Mouse (Mus musculus): ENCODE results near the gene Naga. TPM values are rescaled to one million over a fixed set of nuclear protein-coding genes. Genes with fewer than 3 reads are reported as not detected.

Gene Naga
- total RNA-seq, 2 experiments from 2014 or later, result 159 to 160 TPM

- ATAC-seq (ENCODE audit: poor library complexity, severe bottlenecking), result peak; percentile 95
Measured at GRCm38 (mm10) chr15:82354126-82354945, 15.6 kb upstream of the Naga start, which contains the start of gene Ndufa6. Gene Ndufa6 (minus strand): TSS chr15:82354322.

GRCm38 (mm10) chr15:82353745-82354113 is 15.0 kb upstream of the Naga start:
- ATAC-seq (ENCODE audit: poor library complexity, severe bottlenecking), result peak; percentile 19

- no peak for ATAC-seq (ENCODE audit: poor library complexity, severe bottlenecking)
Measured at GRCm38 (mm10) chr15:82353078-82353744, 14.5 kb upstream of the Naga start.

GRCm38 (mm10) chr15:82351480-82351879 is 12.8 kb upstream of the Naga start:
- no peak for ATAC-seq (ENCODE audit: poor library complexity, severe bottlenecking)

GRCm38 (mm10) chr15:82350349-82350748 is 11.6 kb upstream of the Naga start:
- ATAC-seq (ENCODE audit: poor library complexity, severe bottlenecking), result no peak

- ATAC-seq (ENCODE audit: poor library complexity, severe bottlenecking), result no peak
Measured at GRCm38 (mm10) chr15:82348999-82349341, 10.2 kb upstream of the Naga start.

GRCm38 (mm10) chr15:82348258-82348998 is 9.7 kb upstream of the Naga start:
- ATAC-seq (ENCODE audit: poor library complexity, severe bottlenecking), result peak; percentile 11; the same call in 1 of the 2 replicates

GRCm38 (mm10) chr15:82347852-82348251 is 9.1 kb upstream of the Naga start:
- no peak for ATAC-seq (ENCODE audit: poor library complexity, severe bottlenecking)

- ATAC-seq (ENCODE audit: poor library complexity, severe bottlenecking), result no peak
Measured at GRCm38 (mm10) chr15:82347303-82347676, 8.6 kb upstream of the Naga start.

GRCm38 (mm10) chr15:82346580-82347302 is 8.0 kb upstream of the Naga start:
- no peak for ATAC-seq (ENCODE audit: poor library complexity, severe bottlenecking)

- ATAC-seq (ENCODE audit: poor library complexity, severe bottlenecking), result peak; percentile 78
Measured at GRCm38 (mm10) chr15:82345820-82346470, 7.2 kb upstream of the Naga start.

GRCm38 (mm10) chr15:82344971-82345370 is 6.2 kb upstream of the Naga start:
- no peak for ATAC-seq (ENCODE audit: poor library complexity, severe bottlenecking)

GRCm38 (mm10) chr15:82343368-82344287 is 4.9 kb upstream of the Naga start:
- no peak for ATAC-seq (ENCODE audit: poor library complexity, severe bottlenecking)

GRCm38 (mm10) chr15:82342543-82342935 is 3.8 kb upstream of the Naga start:
- ATAC-seq (ENCODE audit: poor library complexity, severe bottlenecking), result no peak

GRCm38 (mm10) chr15:82341675-82342542 is 3.2 kb upstream of the Naga start:
- peak; percentile 12 for ATAC-seq (ENCODE audit: poor library complexity, severe bottlenecking)

- peak; percentile 13 for ATAC-seq (ENCODE audit: poor library complexity, severe bottlenecking)
Measured at GRCm38 (mm10) chr15:82341036-82341501, 2.3 kb upstream of the Naga start.

- no peak for ATAC-seq (ENCODE audit: poor library complexity, severe bottlenecking)
Measured at GRCm38 (mm10) chr15:82340414-82341035, 1.8 kb upstream of the Naga start.

Data from megakaryocyte, adult 5-6 weeks (primary cell).